Mouse (Mus musculus) erythroblast, embryonic 14.5 days (primary cell): ENCODE data around the gene Ptpn3.

Source experiments
- GATA1 ChIP-seq: IDR thresholded peaks from 2 replicates; pipeline ENCODE4 v1.6.1; 2012; ENCODE audit warnings: low read length, inconsistent platforms, mixed read lengths
- TAL1 ChIP-seq: IDR thresholded peaks from 3 replicates; pipeline ENCODE4 v1.6.1; 2012; ENCODE audit warnings: low read length, inconsistent platforms, mixed read lengths

DNA sequence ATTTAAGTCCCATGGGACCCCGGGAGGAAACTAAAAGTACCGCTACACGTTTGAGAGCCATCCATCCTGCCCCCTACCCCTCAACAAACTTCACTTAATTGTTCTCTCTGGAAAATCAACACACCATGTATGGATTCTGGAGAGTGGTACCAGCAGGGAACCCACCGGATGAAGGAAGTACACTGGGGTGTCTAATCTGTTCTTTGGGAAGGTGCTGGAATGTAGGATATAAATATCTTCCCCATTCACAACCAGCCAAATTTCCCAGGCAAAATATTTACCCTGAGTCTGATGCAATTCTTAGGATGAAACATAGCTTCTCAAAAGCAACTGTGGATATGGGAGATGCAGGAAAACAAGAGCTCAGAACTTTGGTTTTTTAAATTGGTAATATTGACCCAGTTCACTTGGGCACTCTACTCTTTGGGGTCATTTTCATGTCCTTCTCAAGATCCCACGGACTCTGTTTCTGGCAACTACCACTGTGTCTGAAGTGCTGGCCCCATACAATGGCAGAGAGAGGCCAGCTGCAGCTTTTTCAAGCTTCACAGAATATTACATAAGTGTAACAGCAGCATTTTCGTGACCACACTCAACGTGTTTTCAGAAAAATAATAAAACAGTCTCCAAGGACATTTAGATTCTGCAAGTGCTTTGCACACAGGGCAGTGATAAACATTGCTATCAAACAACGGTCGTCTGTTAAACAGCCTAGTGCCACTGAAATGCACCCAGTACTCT is 109.9 kb downstream of the Ptpn3 start:
- no peak for TF ChIP-seq TAL1
- TF ChIP-seq GATA1, result no peak
